Mouse (Mus musculus): ENCODE measurements around the gene Gm13279.
"Not testable (repeated sequence)": the region's sequence is repeated elsewhere in the genome, so short reads cannot be mapped to it uniquely, and the experiment has no call there.

Gene Gm13279

DNA sequence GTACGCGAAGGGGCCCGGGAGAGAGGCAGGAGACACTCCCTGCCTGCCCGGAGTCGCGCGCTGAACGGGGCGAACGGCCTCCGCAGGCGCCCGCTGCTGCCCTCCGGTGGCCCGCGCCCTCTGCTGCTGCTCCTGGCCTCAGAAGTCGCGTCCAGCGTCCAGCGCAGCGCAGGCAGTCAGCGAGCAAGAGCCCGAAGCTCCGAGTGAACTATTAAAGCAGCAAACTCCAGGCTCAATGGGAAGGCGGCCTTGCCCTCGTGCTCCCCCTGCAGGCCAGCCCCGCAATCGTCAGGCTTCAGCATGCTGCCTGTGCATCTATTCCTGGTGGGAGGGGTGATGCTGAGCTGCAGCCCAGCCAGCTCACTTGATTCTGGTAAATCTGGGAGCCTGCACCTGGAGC is at the start of gene Gm13279:
Gene Gm13279, plus strand, starts transcription at position 301 of the 400 bp plus-strand sequence.
- in situ Hi-C loops (cut with MboI) = not testable (repeated sequence)

DNA sequence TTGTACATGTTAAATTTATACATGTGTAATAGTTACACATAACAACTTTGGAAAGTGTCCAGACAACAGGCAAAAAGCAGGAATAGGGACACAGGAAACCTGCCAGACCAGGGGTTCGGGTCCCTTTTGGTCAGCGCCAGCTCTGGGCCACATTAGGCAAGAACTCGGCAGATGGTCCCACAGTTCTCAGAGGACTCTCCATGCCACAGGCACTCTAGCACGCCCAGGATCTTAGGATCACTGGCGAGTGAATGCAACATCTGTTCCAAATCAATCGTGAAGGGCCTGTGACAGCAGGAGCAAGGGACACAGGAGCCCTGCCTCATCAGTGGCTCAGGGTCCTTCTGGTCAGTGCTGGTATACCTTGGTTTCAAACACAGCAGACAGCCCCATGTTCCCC is 47.3 kb upstream of the Gm13279 start:
- in situ Hi-C loops (cut with MboI) = loop anchor here (25.0 kb wide), 2 partner anchors 112 to 562 kb away; partner anchors contain the start of genes Cdkn2b and Ifna1

DNA sequence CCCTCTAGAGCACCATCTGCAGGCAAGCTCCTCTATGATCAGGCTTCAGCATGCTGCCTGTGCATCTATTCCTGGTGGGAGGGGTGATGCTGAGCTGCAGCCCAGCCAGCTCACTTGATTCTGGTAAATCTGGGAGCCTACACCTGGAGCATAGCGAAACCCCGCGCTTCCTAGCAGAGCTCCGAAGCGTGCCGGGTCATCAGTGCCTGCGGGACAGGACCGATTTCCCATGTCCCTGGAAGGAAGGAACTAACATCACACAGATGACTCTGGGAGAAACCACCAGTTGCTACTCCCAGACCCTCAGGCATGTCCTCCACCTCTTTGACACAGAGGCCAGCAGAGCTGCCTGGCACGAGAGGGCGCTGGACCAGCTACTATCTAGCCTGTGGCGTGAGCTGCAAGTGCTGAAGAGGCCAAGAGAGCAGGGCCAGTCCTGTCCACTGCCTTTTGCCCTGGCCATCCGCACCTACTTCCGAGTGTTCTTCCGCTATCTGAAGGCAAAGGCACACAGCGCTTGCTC is 42.3 kb upstream of the Gm13279 start, which contains the start of gene Gm13271:
Gene Gm13271, plus strand, starts transcription at position 51 of the 523 bp plus-strand sequence.
- in situ Hi-C loops (cut with MboI) = not testable (repeated sequence)

DNA sequence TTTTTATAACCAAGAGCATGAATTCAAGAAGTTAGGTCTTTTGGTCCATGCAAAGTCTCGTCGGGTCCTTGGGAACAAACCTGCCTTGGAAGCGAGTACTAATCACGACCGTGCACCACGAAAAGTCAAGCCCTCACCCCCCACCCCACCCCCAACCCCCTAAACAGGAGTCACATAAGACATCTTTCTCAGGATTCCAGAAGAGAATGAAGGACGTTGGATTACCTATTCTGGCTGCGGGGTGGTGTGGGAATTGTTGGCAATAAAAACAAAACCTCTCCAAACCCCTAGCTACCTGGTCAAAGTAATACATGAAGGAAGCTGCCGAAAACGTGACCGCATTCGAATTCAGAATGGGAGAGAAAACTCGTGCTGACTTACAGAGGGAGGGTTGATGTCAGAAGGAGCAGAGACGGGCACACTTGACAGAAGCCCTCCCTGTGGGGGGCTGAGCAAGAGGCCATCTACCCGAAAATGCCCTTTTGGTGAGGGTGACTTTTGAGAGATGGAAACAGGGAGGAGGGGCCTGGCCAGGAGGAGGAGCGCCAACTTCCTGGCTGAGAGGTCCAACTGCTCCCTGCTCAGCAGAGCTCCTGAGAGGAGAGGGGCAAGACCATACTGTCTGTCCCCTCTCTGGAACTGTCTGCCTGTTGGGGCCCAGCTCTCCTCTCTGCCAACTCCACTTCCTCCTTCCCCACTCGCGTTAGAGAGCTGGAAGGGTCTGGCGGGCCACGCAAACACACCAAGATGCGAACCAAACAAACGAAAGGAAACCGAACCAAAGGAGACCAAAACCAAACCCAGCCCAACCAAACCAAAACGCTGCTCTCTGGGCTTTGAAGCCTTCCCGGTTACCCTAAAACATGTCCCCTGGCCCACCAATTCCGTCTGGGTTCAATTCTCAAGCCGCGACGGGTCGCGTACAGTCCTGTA is 40.4 kb upstream of the Gm13279 start:
- in situ Hi-C loops (cut with MboI) = not testable (repeated sequence)

DNA sequence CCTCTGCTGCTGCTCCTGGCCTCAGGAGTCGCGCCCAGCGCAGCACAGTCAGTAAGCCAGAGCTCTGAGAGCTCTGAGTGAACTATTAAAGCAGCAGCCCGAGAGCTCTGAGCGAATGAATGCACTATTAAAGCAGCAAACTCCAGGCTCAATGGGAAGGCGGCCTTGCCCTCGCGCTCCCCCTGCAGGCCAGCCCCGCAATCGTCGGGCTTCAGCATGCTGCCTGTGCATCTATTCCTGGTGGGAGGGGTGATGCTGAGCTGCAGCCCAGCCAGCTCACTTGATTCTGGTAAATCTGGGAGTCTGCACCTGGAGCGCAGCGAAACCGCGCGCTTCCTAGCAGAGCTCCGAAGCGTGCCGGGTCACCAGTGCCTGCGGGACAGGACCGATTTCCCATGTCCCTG is 39.6 kb upstream of the Gm13279 start:
- in situ Hi-C loops (cut with MboI) = not testable (repeated sequence)

DNA sequence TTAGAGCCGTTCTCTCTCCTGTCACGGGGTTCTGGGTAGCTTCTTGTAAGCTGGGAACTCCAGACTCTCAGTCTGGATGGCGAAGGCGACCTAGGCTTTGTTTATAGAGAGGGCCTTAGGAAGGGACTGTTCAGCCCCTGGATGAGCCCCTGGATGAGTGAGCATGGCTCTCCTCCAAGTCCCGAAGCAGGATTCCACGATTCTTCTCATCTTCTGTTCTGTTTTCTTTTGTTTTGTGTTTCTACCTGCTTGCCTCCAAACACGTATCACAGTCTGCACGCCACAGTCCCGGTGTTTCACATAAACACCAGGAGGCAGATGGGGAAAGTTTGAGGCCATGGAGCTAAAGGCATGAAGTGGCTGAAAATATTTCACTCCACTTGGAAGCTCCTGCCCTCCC is 38.4 kb upstream of the Gm13279 start:
- in situ Hi-C loops (cut with MboI) = not testable (repeated sequence)

DNA sequence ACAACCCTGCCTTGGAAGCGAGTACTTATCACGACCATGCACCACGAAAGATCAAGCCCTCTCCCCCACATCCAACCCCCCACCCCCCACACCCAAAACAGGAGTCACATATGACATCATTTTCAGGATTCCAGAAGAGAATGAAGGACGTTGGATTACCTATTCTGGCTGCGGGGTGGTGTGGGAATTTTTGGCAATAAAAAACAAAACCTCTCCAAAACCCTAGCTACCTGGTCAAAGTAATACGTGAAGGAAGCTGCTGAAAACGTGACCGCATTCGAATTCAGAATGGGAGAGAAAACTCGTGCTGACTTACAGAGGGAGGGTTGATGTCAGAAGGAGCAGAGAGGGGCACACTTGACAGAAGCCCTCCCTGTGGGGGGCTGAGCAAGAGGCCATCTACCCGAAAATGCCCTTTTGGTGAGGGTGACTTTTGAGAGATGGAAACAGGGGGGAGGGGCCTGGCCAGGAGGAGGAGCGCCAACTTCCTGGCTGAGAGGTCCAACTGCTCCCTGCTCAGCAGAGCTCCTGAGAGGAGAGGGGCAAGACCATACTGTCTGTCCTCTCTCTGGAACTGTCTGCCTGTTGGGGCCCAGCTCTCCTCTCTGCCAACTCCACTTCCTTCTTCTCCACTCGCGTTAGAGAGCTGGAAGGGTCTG is 37.5 kb upstream of the Gm13279 start, which contains the start of gene Gm13283:
Gene Gm13283, plus strand, starts transcription at position 510 of the 659 bp plus-strand sequence.
- in situ Hi-C loops (cut with MboI) = not testable (repeated sequence)

DNA sequence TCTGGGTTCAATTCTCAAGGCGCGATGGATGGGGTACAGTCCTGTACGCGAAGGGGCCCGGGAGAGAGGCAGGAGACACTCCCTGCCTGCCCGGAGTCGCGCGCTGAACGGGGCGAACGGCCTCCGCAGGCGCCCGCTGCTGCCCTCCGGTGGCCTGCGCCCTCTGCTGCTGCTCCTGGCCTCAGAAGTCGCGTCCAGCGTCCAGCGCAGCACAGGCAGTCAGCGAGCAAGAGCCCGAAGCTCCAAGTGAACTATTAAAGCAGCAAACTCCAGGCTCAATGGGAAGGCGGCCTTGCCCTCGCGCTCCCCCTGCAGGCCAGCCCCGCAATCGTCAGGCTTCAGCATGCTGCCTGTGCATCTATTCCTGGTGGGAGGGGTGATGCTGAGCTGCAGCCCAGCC is 36.8 kb upstream of the Gm13279 start:
- in situ Hi-C loops (cut with MboI) = not testable (repeated sequence)

DNA sequence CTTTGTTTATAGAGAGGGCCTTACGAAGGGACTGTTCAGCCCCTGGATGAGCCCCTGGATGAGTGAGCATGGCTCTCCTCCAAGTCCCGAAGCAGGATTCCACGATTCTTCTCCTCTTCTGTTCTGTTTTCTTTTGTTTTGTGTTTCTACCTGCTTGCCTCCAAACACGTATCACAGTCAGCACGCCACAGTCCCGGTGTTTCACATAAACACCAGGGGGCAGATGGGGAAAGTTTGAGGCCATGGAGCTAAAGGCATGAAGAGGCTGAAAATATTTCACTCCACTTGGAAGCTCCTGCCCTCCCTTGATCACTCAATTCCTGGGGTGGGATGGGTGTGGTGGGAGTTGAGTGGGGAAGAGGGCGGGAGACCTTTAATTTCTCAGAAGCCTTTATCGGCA is 35.4 kb upstream of the Gm13279 start:
- in situ Hi-C loops (cut with MboI) = not testable (repeated sequence)

DNA sequence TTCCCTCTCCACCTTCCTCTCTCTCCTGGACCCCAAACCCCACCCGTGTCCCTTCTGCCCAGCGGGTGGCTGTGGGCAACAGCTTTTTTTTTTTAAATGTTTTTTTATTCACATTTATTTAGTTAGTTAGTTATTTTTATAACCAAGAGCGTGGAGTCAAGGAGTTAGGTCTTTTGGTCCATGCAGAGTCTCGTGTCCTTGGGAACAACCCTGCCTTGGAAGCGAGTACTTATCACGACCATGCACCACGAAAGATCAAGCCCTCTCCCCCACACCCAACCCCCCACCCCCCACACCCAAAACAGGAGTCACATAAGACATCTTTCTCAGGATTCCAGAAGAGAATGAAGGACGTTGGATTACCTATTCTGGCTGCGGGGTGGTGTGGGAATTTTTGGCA is 34.9 kb upstream of the Gm13279 start:
- in situ Hi-C loops (cut with MboI) = not testable (repeated sequence)

DNA sequence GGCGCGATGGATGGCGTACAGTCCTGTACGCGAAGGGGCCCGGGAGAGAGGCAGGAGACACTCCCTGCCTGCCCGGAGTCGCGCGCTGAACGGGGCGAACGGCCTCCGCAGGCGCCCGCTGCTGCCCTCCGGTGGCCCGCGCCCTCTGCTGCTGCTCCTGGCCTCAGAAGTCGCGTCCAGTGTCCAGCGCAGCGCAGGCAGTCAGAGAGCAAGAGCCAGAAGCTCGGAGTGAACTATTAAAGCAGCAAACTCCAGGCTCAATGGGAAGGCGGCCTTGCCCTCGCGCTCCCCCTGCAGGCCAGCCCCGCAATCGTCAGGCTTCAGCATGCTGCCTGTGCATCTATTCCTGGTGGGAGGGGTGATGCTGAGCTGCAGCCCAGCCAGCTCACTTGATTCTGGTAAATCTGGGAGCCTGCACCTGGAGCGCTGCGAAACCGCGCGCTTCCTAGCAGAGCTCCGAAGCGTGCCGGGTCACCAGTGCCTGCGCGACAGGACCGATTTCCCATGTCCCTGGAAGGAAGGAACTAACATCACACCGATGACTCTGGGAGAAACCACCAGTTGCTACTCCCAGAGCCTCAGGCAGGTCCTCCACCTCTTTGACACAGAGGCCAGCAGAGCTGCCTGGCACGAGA is 33.7 kb upstream of the Gm13279 start:
- in situ Hi-C loops (cut with MboI) = not testable (repeated sequence)

DNA sequence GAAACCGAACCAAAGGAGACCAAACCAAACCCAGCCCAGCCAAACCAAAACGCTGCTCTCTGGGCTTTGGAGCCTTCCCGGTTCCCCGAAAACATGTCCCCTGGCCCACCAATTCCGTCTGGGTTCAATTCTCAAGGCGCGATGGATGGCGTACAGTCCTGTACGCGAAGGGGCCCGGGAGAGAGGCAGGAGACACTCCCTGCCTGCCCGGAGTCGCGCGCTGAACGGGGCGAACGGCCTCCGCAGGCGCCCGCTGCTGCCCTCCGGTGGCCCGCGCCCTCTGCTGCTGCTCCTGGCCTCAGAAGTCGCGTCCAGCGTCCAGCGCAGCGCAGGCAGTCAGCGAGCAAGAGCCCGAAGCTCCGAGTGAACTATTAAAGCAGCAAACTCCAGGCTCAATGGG is 23.7 kb upstream of the Gm13279 start, which contains the start of gene Gm13290:
Gene Gm13290, plus strand, starts transcription at position 301 of the 400 bp plus-strand sequence.
- in situ Hi-C loops (cut with MboI) = not testable (repeated sequence)

DNA sequence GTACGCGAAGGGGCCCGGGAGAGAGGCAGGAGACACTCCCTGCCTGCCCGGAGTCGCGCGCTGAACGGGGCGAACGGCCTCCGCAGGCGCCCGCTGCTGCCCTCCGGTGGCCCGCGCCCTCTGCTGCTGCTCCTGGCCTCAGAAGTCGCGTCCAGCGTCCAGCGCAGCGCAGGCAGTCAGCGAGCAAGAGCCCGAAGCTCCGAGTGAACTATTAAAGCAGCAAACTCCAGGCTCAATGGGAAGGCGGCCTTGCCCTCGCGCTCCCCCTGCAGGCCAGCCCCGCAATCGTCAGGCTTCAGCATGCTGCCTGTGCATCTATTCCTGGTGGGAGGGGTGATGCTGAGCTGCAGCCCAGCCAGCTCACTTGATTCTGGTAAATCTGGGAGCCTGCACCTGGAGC is 20.6 kb upstream of the Gm13279 start, which contains the start of gene Gm13289:
Gene Gm13289, plus strand, starts transcription at position 301 of the 400 bp plus-strand sequence.
- in situ Hi-C loops (cut with MboI) = not testable (repeated sequence)

DNA sequence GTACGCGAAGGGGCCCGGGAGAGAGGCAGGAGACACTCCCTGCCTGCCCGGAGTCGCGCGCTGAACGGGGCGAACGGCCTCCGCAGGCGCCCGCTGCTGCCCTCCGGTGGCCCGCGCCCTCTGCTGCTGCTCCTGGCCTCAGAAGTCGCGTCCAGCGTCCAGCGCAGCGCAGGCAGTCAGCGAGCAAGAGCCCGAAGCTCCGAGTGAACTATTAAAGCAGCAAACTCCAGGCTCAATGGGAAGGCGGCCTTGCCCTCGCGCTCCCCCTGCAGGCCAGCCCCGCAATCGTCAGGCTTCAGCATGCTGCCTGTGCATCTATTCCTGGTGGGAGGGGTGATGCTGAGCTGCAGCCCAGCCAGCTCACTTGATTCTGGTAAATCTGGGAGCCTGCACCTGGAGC is 17.6 kb upstream of the Gm13279 start, which contains the start of gene Gm13272:
Gene Gm13272, plus strand, starts transcription at position 301 of the 400 bp plus-strand sequence.
- in situ Hi-C loops (cut with MboI) = not testable (repeated sequence)

DNA sequence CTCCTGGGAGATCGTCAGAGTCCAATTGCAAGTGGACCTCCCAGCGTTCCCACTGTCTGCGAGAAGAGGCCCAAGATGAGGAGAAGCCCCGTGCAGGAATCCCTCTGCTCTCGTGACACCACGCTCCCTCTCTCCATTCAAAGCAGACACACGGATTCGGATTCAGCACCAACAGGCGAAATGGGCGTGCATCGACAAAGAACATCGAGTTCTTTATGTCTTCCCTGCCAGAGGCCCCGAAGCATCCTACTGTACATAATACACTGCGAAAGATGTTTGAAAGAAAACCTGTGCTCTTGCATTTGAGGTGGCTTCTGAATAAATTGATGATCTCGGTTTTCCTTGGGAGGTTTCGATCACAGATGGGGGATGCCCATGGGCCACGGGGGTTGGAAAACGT is 16.9 kb upstream of the Gm13279 start:
- in situ Hi-C loops (cut with MboI) = not testable (repeated sequence)

DNA sequence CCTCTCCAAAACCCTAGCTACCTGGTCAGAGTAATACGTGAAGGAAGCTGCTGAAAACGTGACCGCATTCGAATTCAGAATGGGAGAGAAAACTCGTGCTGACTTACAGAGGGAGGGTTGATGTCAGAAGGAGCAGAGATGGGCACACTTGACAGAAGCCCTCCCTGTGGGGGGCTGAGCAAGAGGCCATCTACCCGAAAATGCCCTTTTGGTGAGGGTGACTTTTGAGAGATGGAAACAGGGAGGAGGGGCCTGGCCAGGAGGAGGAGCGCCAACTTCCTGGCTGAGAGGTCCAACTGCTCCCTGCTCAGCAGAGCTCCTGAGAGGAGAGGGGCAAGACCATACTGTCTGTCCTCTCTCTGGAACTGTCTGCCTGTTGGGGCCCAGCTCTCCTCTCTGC is 15.4 kb upstream of the Gm13279 start, which contains the start of gene Ifnz:
Gene Ifnz, plus strand, starts transcription at position 301 of the 400 bp plus-strand sequence.
- in situ Hi-C loops (cut with MboI) = not testable (repeated sequence)

DNA sequence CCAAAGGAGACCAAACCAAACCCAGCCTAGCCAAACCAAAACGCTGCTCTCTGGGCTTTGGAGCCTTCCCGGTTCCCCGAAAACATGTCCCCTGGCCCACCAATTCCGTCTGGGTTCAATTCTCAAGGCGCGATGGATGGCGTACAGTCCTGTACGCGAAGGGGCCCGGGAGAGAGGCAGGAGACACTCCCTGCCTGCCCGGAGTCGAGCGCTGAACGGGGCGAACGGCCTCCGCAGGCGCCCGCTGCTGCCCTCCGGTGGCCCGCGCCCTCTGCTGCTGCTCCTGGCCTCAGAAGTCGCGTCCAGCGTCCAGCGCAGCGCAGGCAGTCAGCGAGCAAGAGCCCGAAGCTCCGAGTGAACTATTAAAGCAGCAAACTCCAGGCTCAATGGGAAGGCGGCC is 14.9 kb upstream of the Gm13279 start:
- in situ Hi-C loops (cut with MboI) = not testable (repeated sequence)

DNA sequence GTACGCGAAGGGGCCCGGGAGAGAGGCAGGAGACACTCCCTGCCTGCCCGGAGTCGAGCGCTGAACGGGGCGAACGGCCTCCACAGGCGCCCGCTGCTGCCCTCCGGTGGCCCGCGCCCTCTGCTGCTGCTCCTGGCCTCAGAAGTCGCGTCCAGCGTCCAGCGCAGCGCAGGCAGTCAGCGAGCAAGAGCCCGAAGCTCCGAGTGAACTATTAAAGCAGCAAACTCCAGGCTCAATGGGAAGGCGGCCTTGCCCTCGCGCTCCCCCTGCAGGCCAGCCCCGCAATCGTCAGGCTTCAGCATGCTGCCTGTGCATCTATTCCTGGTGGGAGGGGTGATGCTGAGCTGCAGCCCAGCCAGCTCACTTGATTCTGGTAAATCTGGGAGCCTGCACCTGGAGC is 11.8 kb upstream of the Gm13279 start, which contains the start of gene Gm13276:
Gene Gm13276, plus strand, starts transcription at position 301 of the 400 bp plus-strand sequence.
- in situ Hi-C loops (cut with MboI) = not testable (repeated sequence)

DNA sequence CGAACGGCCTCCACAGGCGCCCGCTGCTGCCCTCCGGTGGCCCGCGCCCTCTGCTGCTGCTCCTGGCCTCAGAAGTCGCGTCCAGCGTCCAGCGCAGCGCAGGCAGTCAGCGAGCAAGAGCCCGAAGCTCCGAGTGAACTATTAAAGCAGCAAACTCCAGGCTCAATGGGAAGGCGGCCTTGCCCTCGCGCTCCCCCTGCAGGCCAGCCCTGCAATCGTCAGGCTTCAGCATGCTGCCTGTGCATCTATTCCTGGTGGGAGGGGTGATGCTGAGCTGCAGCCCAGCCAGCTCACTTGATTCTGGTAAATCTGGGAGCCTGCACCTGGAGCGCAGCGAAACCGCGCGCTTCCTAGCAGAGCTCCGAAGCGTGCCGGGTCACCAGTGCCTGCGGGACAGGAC is 8.8 kb upstream of the Gm13279 start, which contains the start of gene Gm13277:
Gene Gm13277, plus strand, starts transcription at position 231 of the 400 bp plus-strand sequence.
- in situ Hi-C loops (cut with MboI) = not testable (repeated sequence)

DNA sequence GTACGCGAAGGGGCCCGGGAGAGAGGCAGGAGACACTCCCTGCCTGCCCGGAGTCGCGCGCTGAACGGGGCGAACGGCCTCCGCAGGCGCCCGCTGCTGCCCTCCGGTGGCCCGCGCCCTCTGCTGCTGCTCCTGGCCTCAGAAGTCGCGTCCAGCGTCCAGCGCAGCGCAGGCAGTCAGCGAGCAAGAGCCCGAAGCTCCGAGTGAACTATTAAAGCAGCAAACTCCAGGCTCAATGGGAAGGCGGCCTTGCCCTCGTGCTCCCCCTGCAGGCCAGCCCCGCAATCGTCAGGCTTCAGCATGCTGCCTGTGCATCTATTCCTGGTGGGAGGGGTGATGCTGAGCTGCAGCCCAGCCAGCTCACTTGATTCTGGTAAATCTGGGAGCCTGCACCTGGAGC is 5.9 kb upstream of the Gm13279 start, which contains the start of gene Gm13278:
Gene Gm13278, plus strand, starts transcription at position 301 of the 400 bp plus-strand sequence.
- in situ Hi-C loops (cut with MboI) = not testable (repeated sequence)

Measured in mature B cell (primary cell).